Mouse (Mus musculus) layer of hippocampus, adult 9-11 months (tissue): ENCODE data around the gene H2-M10.2.
"Not testable (repeated sequence)": the region's sequence is repeated elsewhere in the genome, so short reads cannot be mapped to it uniquely, and the experiment has no call there.

ENCODE experiments used
- DNase-seq: peaks from one replicate; pipeline ENCODE4 v3.0.0; 2022

Gene H2-M10.2

GRCm38 (mm10) chr17:36248886-36249285 lies 37.4 kb downstream of the H2-M10.2 start:
- DNase-seq: no peak

DNA sequence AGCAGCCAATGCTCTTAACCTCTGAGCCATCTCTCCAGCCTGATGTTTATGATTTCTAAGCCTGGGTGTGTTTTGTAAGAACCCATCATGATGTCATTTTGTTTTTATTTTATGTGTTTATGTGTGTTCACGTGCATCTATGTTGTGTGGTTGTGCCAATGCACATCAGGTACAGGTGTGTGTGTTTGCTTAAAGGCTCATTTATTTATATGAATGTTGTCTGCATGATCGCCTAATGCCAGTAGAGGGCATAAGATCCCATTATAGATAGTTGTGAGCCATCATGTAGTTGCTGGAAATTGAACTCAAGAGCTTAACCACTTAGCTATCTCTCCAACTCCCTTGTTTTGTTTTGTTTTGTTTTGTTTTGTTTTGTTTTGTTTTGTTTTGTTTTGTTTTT lies 40.5 kb downstream of the H2-M10.2 start:
- no peak for DNase-seq

GRCm38 (mm10) chr17:36244031-36244430 lies 42.3 kb downstream of the H2-M10.2 start:
- no peak for DNase-seq

DNA sequence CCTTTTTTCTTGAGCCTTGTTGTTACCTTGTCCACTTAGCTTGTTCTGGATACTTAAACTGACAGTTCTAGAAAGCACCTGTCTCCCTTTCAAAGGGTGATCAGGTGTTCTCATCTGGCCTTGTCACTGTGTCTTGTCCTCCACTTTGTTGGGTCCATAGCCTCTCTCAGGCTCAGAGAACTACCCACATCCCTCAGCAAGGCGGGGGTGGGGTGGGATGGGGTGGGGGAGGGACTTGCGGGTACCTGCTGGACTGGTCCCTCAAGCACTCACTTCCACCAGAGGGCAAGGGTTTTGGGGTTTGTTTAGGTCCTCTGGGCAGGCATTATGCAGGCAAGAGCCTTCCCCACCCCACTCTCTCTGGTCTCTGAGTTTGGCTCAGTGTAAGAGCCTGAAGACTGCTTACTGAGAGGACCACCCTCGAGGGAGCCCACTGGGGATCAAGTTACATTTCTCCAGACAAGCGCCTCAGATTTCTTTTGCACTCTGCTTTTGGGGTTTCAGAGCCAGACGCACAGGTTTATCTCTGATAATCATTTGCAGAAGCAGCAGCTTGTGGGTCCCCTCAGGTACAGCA lies 45.6 kb downstream of the H2-M10.2 start:
- DNase-seq: no peak

- DNase-seq: no peak
Measured at GRCm38 (mm10) chr17:36237321-36237921, 48.9 kb downstream of the H2-M10.2 start.

DNA sequence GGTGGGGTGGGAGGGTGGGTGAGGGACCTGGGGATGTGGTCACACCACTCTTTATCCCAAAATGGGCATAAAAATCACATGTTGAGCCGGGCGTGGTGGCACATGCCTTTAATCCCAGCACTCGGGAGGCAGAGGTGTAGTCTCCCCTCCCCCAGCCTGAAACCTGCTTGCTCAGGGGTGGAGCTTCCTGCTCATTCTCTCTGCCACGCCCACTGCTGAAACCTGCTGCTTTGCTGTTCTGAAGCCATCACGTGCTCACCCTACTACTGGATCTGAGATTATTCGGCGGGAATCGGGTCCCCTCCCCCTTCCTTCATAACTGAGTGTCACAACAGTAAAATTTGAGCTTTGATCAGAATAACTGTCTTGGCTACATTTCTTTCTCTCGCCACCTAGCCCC lies 51.0 kb downstream of the H2-M10.2 start:
- not testable (repeated sequence) for DNase-seq
